ENCODE assay signal across 8 mouse cellular contexts in the genomic region with DNA sequence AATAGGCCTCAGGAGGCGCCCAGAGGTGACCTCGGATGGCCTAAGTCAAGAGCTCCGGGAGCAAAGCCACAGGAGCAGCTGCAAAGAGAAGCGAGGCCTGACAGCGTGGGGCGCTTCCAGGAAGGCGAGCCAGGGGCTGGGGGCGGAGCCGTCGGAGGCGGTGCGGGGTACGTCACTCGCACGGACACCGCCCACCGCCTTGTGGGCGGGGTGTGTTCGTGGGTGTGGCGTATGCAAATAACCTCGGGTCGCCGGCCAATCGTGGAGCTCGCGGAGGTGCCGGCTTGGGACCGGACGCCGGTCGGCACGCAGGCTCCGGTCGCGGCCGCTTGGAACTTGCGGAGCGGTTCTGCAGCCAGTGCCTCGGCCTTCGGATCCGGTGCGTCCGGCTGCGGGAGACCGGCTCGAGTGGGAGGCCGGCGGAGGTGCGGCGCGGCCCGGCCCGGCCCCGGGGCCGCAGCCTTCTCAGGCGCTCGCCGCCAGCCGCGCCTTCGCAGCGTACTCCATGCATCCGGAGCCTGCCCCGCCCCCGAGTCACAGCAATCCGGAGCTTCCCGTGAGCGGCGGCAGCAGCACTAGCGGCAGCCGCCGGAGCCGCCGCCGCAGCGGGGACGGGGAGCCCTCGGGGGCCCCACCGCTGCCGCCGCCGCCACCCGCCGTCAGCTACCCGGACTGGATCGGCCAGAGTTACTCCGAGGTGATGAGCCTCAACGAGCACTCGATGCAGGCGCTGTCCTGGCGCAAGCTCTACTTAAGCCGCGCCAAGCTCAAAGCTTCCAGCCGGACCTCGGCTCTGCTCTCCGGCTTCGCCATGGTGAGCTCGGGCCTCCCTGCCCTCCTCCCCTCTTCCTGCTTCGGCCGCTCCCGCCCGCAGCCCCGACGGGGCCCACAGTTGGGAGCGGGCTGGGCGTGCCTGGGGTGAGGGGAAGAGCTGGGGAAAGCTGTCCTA. TPM values are rescaled to one million over a fixed set of nuclear protein-coding genes. Genes with fewer than 3 reads are reported as not detected.
DNase-seq lines count a peak whose midpoint lies in the region; ATAC-seq lines count a peak whose summit lies in the region.

A gene (plus strand): TSS at position 322 of the 949 bp plus-strand sequence.

- no peaks in the 10 kb centered on the region for H3K36me3 ChIP-seq in intestine, embryonic 14.5 days (ENCODE audit: control insufficient read depth, insufficient read depth, low read length)

- under 1% methylated on average over 83 of the region's 106 CpGs for WGBS in intestine, embryonic 14.5 days

- H3K4me3 ChIP-seq in intestine, embryonic 14.5 days (ENCODE audit: low read depth, low read length): peak within 1 kb of the TSS; percentile 79

- H3K9ac ChIP-seq in intestine, embryonic 14.5 days (ENCODE audit: low read length): peak within 1 kb of the TSS; percentile 66

- H3K27me3 ChIP-seq in intestine, embryonic 14.5 days (replicated peaks; ENCODE audit: control insufficient read depth, insufficient read depth, low read length): no peaks in the 10 kb centered on the region

- peak; percentile 98 for DNase-seq in adrenal gland, adult 18-20 months (ENCODE audit: low spot score in 2 of 2)
- peak; percentile 98 for DNase-seq in embryo, embryonic 11 days
- peak; percentile 99 for DNase-seq in gastrocnemius, postnatal 25 days
- peak; percentile 99 for DNase-seq in intestine, embryonic 14.5 days (ENCODE audit: low spot score)
- DNase-seq in left cerebral cortex, postnatal 14 days (ENCODE audit: low spot score in 2 of 2): peak; percentile 96 to 97
- peak; percentile 98 for DNase-seq in mesoderm, embryonic 11.5 days (ENCODE audit: low read depth, low spot score)
- peak; percentile 95 for DNase-seq in right cerebral cortex, postnatal 36 days (ENCODE audit: low spot score in 2 of 2)
- peak; percentile 98 for DNase-seq in yolk sac, embryonic 10.5 days (ENCODE audit: low spot score)

- H3K9me3 ChIP-seq in intestine, embryonic 14.5 days (ENCODE audit: control insufficient read depth, low read length): no peaks in the 10 kb centered on the region

- peak within 1 kb of the TSS; percentile 94 for H3K27ac ChIP-seq in intestine, embryonic 14.5 days (ENCODE audit: low read depth)

- H3K4me2 ChIP-seq in intestine, embryonic 14.5 days (ENCODE audit: low read length): peak within 1 kb of the TSS; percentile 64

- H3K4me1 ChIP-seq in intestine, embryonic 14.5 days (replicated peaks; ENCODE audit: control insufficient read depth, insufficient read depth, low read length): peaks cover 34% of the 10 kb centered on the region

- peak; percentile 90 for ATAC-seq in intestine, embryonic 14.5 days (replicated peaks; ENCODE audit: low FRiP score, low TSS enrichment, low read depth)

- intact Hi-C loops in left cerebral cortex, postnatal 14 days (cut with DNase I): loop anchor here (5.0 kb wide), 1 partner anchor 88 kb away; no protein-coding TSS in a partner anchor

RNA-seq across cellular contexts. Expression of the gene that starts here (rescaled TPM):
- 10 to 100 TPM; 10.1 to 11.0 TPM for total RNA-seq in adrenal gland, adult 18-20 months (2021)
- total RNA-seq in gastrocnemius, postnatal 25 days (2021): 10 to 100 TPM; 31.5 to 36.3 TPM
- polyA plus RNA-seq in intestine, embryonic 14.5 days (2014; fragmentation: Nextera tagmentation; extraction: Ambion mirVana): 15.6 and 17.7 TPM in 2 replicates
- 10 to 100 TPM in 1 of 2 experiments, 1 to 10 TPM in 1; 9.6 to 12.0 TPM for total RNA-seq in left cerebral cortex, postnatal 14 days (2021)

Comparison
In these comparisons a context has a peak if more than half of its experiments do, and no peak if none do; other contexts are left out.
1. Peak in every context shown above with its lines: DNase-seq, ATAC-seq, H3K4me3 ChIP-seq and H3K27ac ChIP-seq.